ENCODE assay signal across 9 mouse cellular contexts in genomic region chr9:95405511-95405945, GRCm38 (mm10). TPM values are rescaled to one million over a fixed set of nuclear protein-coding genes. Genes with fewer than 3 reads are reported as not detected.
DNase-seq lines count a peak whose midpoint lies in the region; ATAC-seq lines count a peak whose summit lies in the region.
"Had no signal": no experiment of that assay in that cellular context is flagged by ENCODE, and none has a peak within 500 bp of the region (broad histone marks: within the 10 kb centered on the region; RNA-seq: fewer than 3 reads in every experiment).

No protein-coding gene starts in this region.

- peak overlapping the region; percentile 90; the same call in 1 of the 2 replicates for H3K27ac ChIP-seq in embryonic facial prominence, embryonic 12.5 days
- no peak overlapping the region for H3K27ac ChIP-seq in limb, embryonic 11.5 days (replicated peaks; ENCODE audit: low read depth, low read length)
- H3K27ac ChIP-seq in midbrain, embryonic 12.5 days (replicated peaks), result peak overlapping the region; percentile 81; the same call in 1 of the 2 replicates
- H3K27ac ChIP-seq: macrophage had no signal

- H3K4me3 ChIP-seq in embryonic facial prominence, embryonic 12.5 days, result peak overlapping the region; percentile 78
- peak overlapping the region; percentile 81 for H3K4me3 ChIP-seq in limb, embryonic 11.5 days (ENCODE audit: low read depth, low read length)
- peak overlapping the region; percentile 82 for H3K4me3 ChIP-seq in midbrain, embryonic 12.5 days

- peak; percentile 2; the same call in 1 of the 2 replicates for ATAC-seq in embryonic facial prominence, embryonic 12.5 days (ENCODE audit: insufficient number of reproducible peaks, insufficient read depth, low FRiP score, low TSS enrichment)
- ATAC-seq in limb, embryonic 11.5 days (ENCODE audit: insufficient number of reproducible peaks, low FRiP score, low TSS enrichment, low read depth), result peak; percentile 17
- ATAC-seq in midbrain, embryonic 12.5 days (ENCODE audit: low FRiP score, low read depth), result peak; percentile 21

- 1% methylated on average over 30 of the region's 30 CpGs for WGBS in embryonic facial prominence, embryonic 12.5 days
- WGBS in limb, embryonic 11.5 days, result 1% methylated on average over 30 of the region's 30 CpGs
- 2% methylated on average over 30 of the region's 30 CpGs for WGBS in midbrain, embryonic 12.5 days

- peaks cover 6% of the 10 kb centered on the region; the same call in 1 of the 2 replicates for H3K36me3 ChIP-seq in embryonic facial prominence, embryonic 12.5 days
- H3K36me3 ChIP-seq in limb, embryonic 11.5 days (ENCODE audit: control insufficient read depth, insufficient read depth, low read length), result peaks cover 3% of the 10 kb centered on the region; the same call in 1 of the 2 replicates
- H3K36me3 ChIP-seq in midbrain, embryonic 12.5 days, result no peaks in the 10 kb centered on the region

- H3K4me2 ChIP-seq in embryonic facial prominence, embryonic 12.5 days (replicated peaks), result peak overlapping the region; percentile 91
- H3K4me2 ChIP-seq in limb, embryonic 11.5 days (ENCODE audit: low read depth, severe bottlenecking), result peak overlapping the region; percentile 97
- H3K4me2 ChIP-seq in midbrain, embryonic 12.5 days (replicated peaks), result peak overlapping the region; percentile 92

- H3K4me1 ChIP-seq in embryonic facial prominence, embryonic 12.5 days, result peaks cover 27% of the 10 kb centered on the region
- peaks cover 5% of the 10 kb centered on the region; the same call in 1 of the 2 replicates for H3K4me1 ChIP-seq in limb, embryonic 11.5 days (ENCODE audit: control insufficient read depth, insufficient read depth, low read length)
- peaks cover 18% of the 10 kb centered on the region for H3K4me1 ChIP-seq in midbrain, embryonic 12.5 days

- peak; percentile 86 for DNase-seq in adrenal gland, adult 8-10 months
- peak; percentile 18 to 33 for DNase-seq in heart, adult 9 months (ENCODE audit: low spot score in 2 of 2)
- DNase-seq in kidney, adult 8-10 months, result peak; percentile 35 to 67
- DNase-seq in limb, embryonic 11.5 days (ENCODE audit: low spot score), result peak; percentile 80
- DNase-seq in spleen, postnatal 36 days (ENCODE audit: low spot score in 2 of 2), result peak; percentile 44 to 51
- DNase-seq in MN1 (ENCODE audit: low spot score), result no peak

- no peaks in the 10 kb centered on the region for H3K9me3 ChIP-seq in embryonic facial prominence, embryonic 12.5 days
- H3K9me3 ChIP-seq in limb, embryonic 11.5 days (ENCODE audit: control insufficient read depth, low read length), result no peaks in the 10 kb centered on the region
- H3K9me3 ChIP-seq in midbrain, embryonic 12.5 days, result no peaks in the 10 kb centered on the region

- H3K9ac ChIP-seq in embryonic facial prominence, embryonic 12.5 days, result peak overlapping the region; percentile 87
- H3K9ac ChIP-seq in limb, embryonic 11.5 days (ENCODE audit: low read length), result peak overlapping the region; percentile 75
- H3K9ac ChIP-seq in midbrain, embryonic 12.5 days (replicated peaks), result peak overlapping the region; percentile 83

- no peaks in the 10 kb centered on the region for H3K27me3 ChIP-seq in embryonic facial prominence, embryonic 12.5 days
- peaks cover 3% of the 10 kb centered on the region; the same call in 1 of the 2 replicates for H3K27me3 ChIP-seq in limb, embryonic 11.5 days (ENCODE audit: control insufficient read depth, insufficient read depth, low read length)
- H3K27me3 ChIP-seq in midbrain, embryonic 12.5 days, result peaks cover 14% of the 10 kb centered on the region

RNA-seq across cellular contexts. Expression of gene Chst2, which starts 1.0 kb away (rescaled TPM):
- total RNA-seq in adrenal gland, adult 8-10 months (2022), result 10 to 100 TPM; 26.1 to 50.3 (median 32.1) TPM
- 10.1 and 10.8 TPM in 2 replicates for polyA plus RNA-seq in embryonic facial prominence, embryonic 12.5 days (2016; fragmentation: Nextera tagmentation; extraction: Ambion mirVana)
- polyA plus RNA-seq in limb, embryonic 11.5 days (2014; fragmentation: Nextera tagmentation; extraction: Ambion mirVana), result 4.8 and 5.9 TPM in 2 replicates
- polyA plus RNA-seq in midbrain, embryonic 12.5 days (2016; fragmentation: Nextera tagmentation; extraction: Ambion mirVana), result 7.2 and 8.5 TPM in 2 replicates
- polyA plus RNA-seq: macrophage had no signal
